Mouse (Mus musculus): ENCODE measurements around the gene Spindoc. TPM values are rescaled to one million over a fixed set of nuclear protein-coding genes. Genes with fewer than 3 reads are reported as not detected.
A peak's percentile ranks its signal among the peaks of the same experiment; 100 is the strongest.

Spindoc gene
- polyA plus RNA-seq, 1 experiment from 2014 or later, result 25.6 TPM

- no peak overlapping the region for H3K4me3 ChIP-seq (ENCODE audit: low read depth, low read length)
- H3K27me3 ChIP-seq (ENCODE audit: control insufficient read depth, insufficient read depth, low read length), result no peaks in the 10 kb centered on the region
- 75% methylated on average over 2 of the region's 2 CpGs for WGBS
- H3K36me3 ChIP-seq (ENCODE audit: control insufficient read depth, insufficient read depth, low read length), result no peaks in the 10 kb centered on the region
- no peak overlapping the region for H3K9ac ChIP-seq (ENCODE audit: low read length)
- peaks cover 20% of the 10 kb centered on the region for H3K4me1 ChIP-seq (ENCODE audit: control insufficient read depth, insufficient read depth, low read length)
- no peak for DNase-seq (ENCODE audit: low spot score)
- no peak overlapping the region for H3K4me2 ChIP-seq (ENCODE audit: low read depth)
- no peaks in the 10 kb centered on the region for H3K9me3 ChIP-seq (ENCODE audit: control insufficient read depth, low read length)
- no peak overlapping the region for H3K27ac ChIP-seq (ENCODE audit: low read depth, low read length)
- ATAC-seq (ENCODE audit: insufficient read depth, low FRiP score, low TSS enrichment), result no peak
These were observed 73.0 kb downstream of the Spindoc start for GRCm38 (mm10) chr19:7309738-7310330.

- H3K9me3 ChIP-seq (ENCODE audit: control insufficient read depth, low read length), result no peaks in the 10 kb centered on the region
- H3K4me2 ChIP-seq (ENCODE audit: low read depth), result no peak overlapping the region
- H3K36me3 ChIP-seq (ENCODE audit: control insufficient read depth, insufficient read depth, low read length), result no peaks in the 10 kb centered on the region
- no peak overlapping the region for H3K4me3 ChIP-seq (ENCODE audit: low read depth, low read length)
- H3K4me1 ChIP-seq (ENCODE audit: control insufficient read depth, insufficient read depth, low read length), result peaks cover 20% of the 10 kb centered on the region
- WGBS, result 47% methylated on average over 8 of the region's 8 CpGs
- H3K9ac ChIP-seq (ENCODE audit: low read length), result no peak overlapping the region
- no peaks in the 10 kb centered on the region for H3K27me3 ChIP-seq (ENCODE audit: control insufficient read depth, insufficient read depth, low read length)
- ATAC-seq (ENCODE audit: insufficient read depth, low FRiP score, low TSS enrichment) (no peak; the same call in 1 of the 2 replicates), DNase-seq (ENCODE audit: low spot score) (peak; percentile 23)
- H3K27ac ChIP-seq (ENCODE audit: low read depth, low read length), result peak overlapping the region; percentile 35; the same call in 1 of the 2 replicates
These were observed 74.6 kb downstream of the Spindoc start for GRCm38 (mm10) chr19:7307995-7308770.

GRCm38 (mm10) chr19:7306968-7307367 lies 75.8 kb downstream of the Spindoc start:
- Histone ChIP-seq H3K4me1 (ENCODE audit: control insufficient read depth, insufficient read depth, low read length) (peaks cover 20% of the 10 kb centered on the region), H3K4me2 (ENCODE audit: low read depth) (no peak overlapping the region), H3K27me3 (ENCODE audit: control insufficient read depth, insufficient read depth, low read length) (no peaks in the 10 kb centered on the region), H3K9me3 (ENCODE audit: control insufficient read depth, low read length) (no peaks in the 10 kb centered on the region), H3K4me3 (ENCODE audit: low read depth, low read length) (no peak overlapping the region), H3K9ac (ENCODE audit: low read length) (no peak overlapping the region), H3K36me3 (ENCODE audit: control insufficient read depth, insufficient read depth, low read length) (no peaks in the 10 kb centered on the region), H3K27ac (ENCODE audit: low read depth, low read length) (no peak overlapping the region)
- DNase-seq (ENCODE audit: low spot score) (no peak), ATAC-seq (ENCODE audit: insufficient read depth, low FRiP score, low TSS enrichment) (no peak)
- WGBS, result 68% methylated on average over 3 of the region's 3 CpGs

- H3K36me3 ChIP-seq (ENCODE audit: control insufficient read depth, insufficient read depth, low read length), result no peaks in the 10 kb centered on the region
- no peak for DNase-seq (ENCODE audit: low spot score)
- peaks cover 14% of the 10 kb centered on the region for H3K4me1 ChIP-seq (ENCODE audit: control insufficient read depth, insufficient read depth, low read length)
- H3K4me3 ChIP-seq (ENCODE audit: low read depth, low read length), result no peak overlapping the region
- H3K4me2 ChIP-seq (ENCODE audit: low read depth), result no peak overlapping the region
- WGBS, result 89% methylated on average over 10 of the region's 11 CpGs
- H3K27me3 ChIP-seq (ENCODE audit: control insufficient read depth, insufficient read depth, low read length), result no peaks in the 10 kb centered on the region
- no peak overlapping the region for H3K9ac ChIP-seq (ENCODE audit: low read length)
- no peaks in the 10 kb centered on the region for H3K9me3 ChIP-seq (ENCODE audit: control insufficient read depth, low read length)
- H3K27ac ChIP-seq (ENCODE audit: low read depth, low read length), result no peak overlapping the region
- no peak for ATAC-seq (ENCODE audit: insufficient read depth, low FRiP score, low TSS enrichment)
These were observed 77.1 kb downstream of the Spindoc start for GRCm38 (mm10) chr19:7305380-7306310.

GRCm38 (mm10) chr19:7304801-7305200 lies 78.0 kb downstream of the Spindoc start:
- 67% methylated on average over 2 of the region's 2 CpGs for WGBS
- no peak for DNase-seq (ENCODE audit: low spot score)
- H3K4me1 ChIP-seq (ENCODE audit: control insufficient read depth, insufficient read depth, low read length), result peaks cover 12% of the 10 kb centered on the region

More at GRCm38 (mm10) chr19:7304801-7305200, 78.0 kb downstream of the Spindoc start:
- no peak for ATAC-seq (ENCODE audit: insufficient read depth, low FRiP score, low TSS enrichment)
- no peak overlapping the region for H3K4me3 ChIP-seq (ENCODE audit: low read depth, low read length)
- no peak overlapping the region for H3K27ac ChIP-seq (ENCODE audit: low read depth, low read length)
- no peak overlapping the region for H3K9ac ChIP-seq (ENCODE audit: low read length)
- no peaks in the 10 kb centered on the region for H3K9me3 ChIP-seq (ENCODE audit: control insufficient read depth, low read length)
- no peaks in the 10 kb centered on the region for H3K27me3 ChIP-seq (ENCODE audit: control insufficient read depth, insufficient read depth, low read length)
- H3K36me3 ChIP-seq (ENCODE audit: control insufficient read depth, insufficient read depth, low read length), result no peaks in the 10 kb centered on the region
- no peak overlapping the region for H3K4me2 ChIP-seq (ENCODE audit: low read depth)

Small RNA genes within 50 kb of the gene (microRNA-seq; reads per million reads assigned to microRNA genes)
- gene Mir6991, result 2.6 reads per million, percentile 2 among the genes with 10 or more reads in this experiment

Other genes with a start within 250 kb of the Spindoc start
- 248 and 255 TPM in 2 replicates for gene Otub1, start 176.7 kb downstream of the Spindoc start, polyA plus RNA-seq (2014; fragmentation: Nextera tagmentation; extraction: Ambion mirVana)
- gene Cox8a, start 165.4 kb downstream of the Spindoc start, polyA plus RNA-seq (2014; fragmentation: Nextera tagmentation; extraction: Ambion mirVana), result 706 and 761 TPM in 2 replicates
- 83.5 and 90.4 TPM in 2 replicates for gene Naa40, start 141.8 kb downstream of the Spindoc start, polyA plus RNA-seq (2014; fragmentation: Nextera tagmentation; extraction: Ambion mirVana)
- 34.9 and 36.8 TPM in 2 replicates for gene Rcor2, start 115.7 kb downstream of the Spindoc start, polyA plus RNA-seq (2014; fragmentation: Nextera tagmentation; extraction: Ambion mirVana)
- 49.6 and 58.4 TPM in 2 replicates for gene Mark2, start 41.1 kb downstream of the Spindoc start, polyA plus RNA-seq (2014; fragmentation: Nextera tagmentation; extraction: Ambion mirVana)
- gene 2700081O15Rik, start 34.6 kb upstream of the Spindoc start, polyA plus RNA-seq (2014; fragmentation: Nextera tagmentation; extraction: Ambion mirVana), result 15.1 and 16.3 TPM in 2 replicates
- 247 and 255 TPM in 2 replicates for gene Rtn3, start 100.3 kb upstream of the Spindoc start, polyA plus RNA-seq (2014; fragmentation: Nextera tagmentation; extraction: Ambion mirVana)
- 7.4 and 9.5 TPM in 2 replicates for gene Atl3, start 111.0 kb upstream of the Spindoc start, polyA plus RNA-seq (2014; fragmentation: Nextera tagmentation; extraction: Ambion mirVana)
- 3.4 and 5.0 TPM in 2 replicates for gene Pla2g16, start 174.5 kb upstream of the Spindoc start, polyA plus RNA-seq (2014; fragmentation: Nextera tagmentation; extraction: Ambion mirVana)
- gene Lgals12, start 224.2 kb upstream of the Spindoc start, polyA plus RNA-seq (2014; fragmentation: Nextera tagmentation; extraction: Ambion mirVana), result not detected in 2 replicates
- not detected in 2 replicates for gene Hrasls5, start 229.5 kb upstream of the Spindoc start, polyA plus RNA-seq (2014; fragmentation: Nextera tagmentation; extraction: Ambion mirVana)